Mouse (Mus musculus): ENCODE measurements around the gene Plxdc2. TPM values are rescaled to one million over a fixed set of nuclear protein-coding genes. Genes with fewer than 3 reads are reported as not detected.

The Plxdc2 gene
- polyA plus RNA-seq (2015; fragmentation: Nextera tagmentation; extraction: Ambion mirVana) = 19.3 and 20.3 TPM in 2 replicates

DNA sequence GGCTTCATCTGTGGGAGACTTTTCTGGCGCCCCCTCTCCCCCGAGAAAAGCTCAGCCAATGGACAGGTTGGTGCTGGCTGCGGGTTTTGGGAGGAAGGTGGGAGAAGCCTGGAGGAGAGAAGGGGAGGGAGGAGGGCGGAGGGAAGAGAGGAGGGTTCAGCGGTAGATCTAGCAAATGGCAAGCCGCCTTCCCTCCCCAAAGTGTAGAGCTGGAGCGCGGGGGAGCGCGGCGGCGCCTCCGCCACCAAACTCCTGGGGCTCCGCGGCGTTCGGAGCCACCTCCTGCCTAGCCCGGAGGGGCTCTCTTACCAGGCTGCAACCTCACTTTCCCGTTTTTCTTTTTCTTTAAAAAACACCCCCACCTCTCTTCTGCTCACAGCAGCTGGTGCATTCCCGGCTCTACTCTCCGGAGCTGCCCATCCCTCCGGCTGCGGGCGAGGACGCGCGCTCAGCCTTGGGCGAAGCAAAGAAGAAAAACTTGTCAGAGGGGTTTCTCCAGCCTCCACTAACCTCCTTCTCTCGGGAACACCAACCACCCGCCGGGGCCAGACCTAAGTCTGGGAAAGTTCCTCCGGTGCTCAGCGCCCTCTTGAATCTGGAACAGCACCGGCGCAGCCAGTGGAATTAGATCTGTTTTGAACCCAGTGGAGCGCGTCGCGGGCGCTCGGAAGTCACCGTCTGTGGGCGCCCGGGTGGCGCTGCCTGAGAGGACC, at the start of gene Plxdc2:
Plxdc2 (plus strand) TSS at position 199 of the 713 bp plus-strand sequence.
- H3K27ac ChIP-seq (replicated peaks) = peak within 1 kb of the TSS; percentile 61
- WGBS = under 1% methylated on average over 44 of the region's 45 CpGs

GRCm38 (mm10) chr2:16310387-16310786, 45.7 kb upstream of the Plxdc2 start:
- Histone ChIP-seq H3K9me3 (no peaks in the 10 kb centered on the region), H3K4me3 (no peak overlapping the region), H3K4me1 (no peaks in the 10 kb centered on the region), H3K27ac (replicated peaks) (no peak overlapping the region), H3K27me3 (replicated peaks) (no peaks in the 10 kb centered on the region), H3K4me2 (no peak overlapping the region), H3K36me3 (no peaks in the 10 kb centered on the region), H3K9ac (no peak overlapping the region)
- WGBS = 30% methylated on average over 2 of the region's 2 CpGs
- no peak for ATAC-seq (ENCODE audit: extremely low read depth, insufficient number of reproducible peaks, low FRiP score, low TSS enrichment)

More for the DNA sequence above, at the start of gene Plxdc2:
- Histone ChIP-seq H3K4me2 (peak within 1 kb of the TSS; percentile 91), H3K9me3 (no peaks in the 10 kb centered on the region), H3K9ac (peak within 1 kb of the TSS; percentile 83), H3K27me3 (replicated peaks) (no peaks in the 10 kb centered on the region; the same call in 1 of the 2 replicates), H3K4me1 (peaks cover 14% of the 10 kb centered on the region), H3K36me3 (no peaks in the 10 kb centered on the region), H3K4me3 (peak within 1 kb of the TSS; percentile 80)
- peak; percentile 73 for ATAC-seq (ENCODE audit: extremely low read depth, insufficient number of reproducible peaks, low FRiP score, low TSS enrichment)

- Histone ChIP-seq H3K9ac (no peak overlapping the region), H3K9me3 (peaks cover 3% of the 10 kb centered on the region; the same call in 1 of the 2 replicates), H3K27ac (replicated peaks) (no peak overlapping the region), H3K36me3 (no peaks in the 10 kb centered on the region), H3K27me3 (replicated peaks) (no peaks in the 10 kb centered on the region), H3K4me2 (no peak overlapping the region), H3K4me1 (no peaks in the 10 kb centered on the region), H3K4me3 (no peak overlapping the region)
- 46% methylated on average over 4 of the region's 4 CpGs for WGBS
- ATAC-seq (ENCODE audit: extremely low read depth, insufficient number of reproducible peaks, low FRiP score, low TSS enrichment) = no peak
Measured at GRCm38 (mm10) chr2:16312400-16313070, 43.6 kb upstream of the Plxdc2 start.

DNA sequence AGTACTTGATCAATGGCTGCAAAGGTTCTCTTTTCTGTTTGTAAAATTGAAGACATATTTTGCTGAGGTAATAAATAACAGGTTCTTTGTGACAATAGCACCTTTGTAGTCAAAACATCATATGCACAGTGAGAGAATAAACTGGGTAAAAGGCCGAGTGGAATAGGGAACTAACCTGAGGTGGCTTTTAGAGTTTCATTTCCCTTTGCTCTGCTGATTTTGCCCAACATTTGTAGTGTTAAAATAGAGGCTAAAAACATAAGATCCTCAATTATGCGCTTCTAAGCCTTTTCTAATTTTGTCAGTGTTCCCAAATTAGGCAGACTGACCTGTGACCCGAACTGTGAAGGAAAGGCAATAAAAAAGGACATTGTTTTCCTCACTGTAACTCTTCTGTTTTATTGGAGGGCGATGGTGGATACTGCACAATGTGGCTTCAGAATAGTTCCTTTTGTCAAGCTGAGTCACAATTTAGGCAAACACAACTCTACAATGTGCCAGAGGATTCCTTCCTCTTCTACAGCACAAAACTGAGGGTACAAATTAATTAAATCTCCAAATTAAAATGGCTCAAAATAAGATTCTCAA, 20.8 kb upstream of the Plxdc2 start:
- ATAC-seq (ENCODE audit: extremely low read depth, insufficient number of reproducible peaks, low FRiP score, low TSS enrichment) = no peak
- Histone ChIP-seq H3K36me3 (no peaks in the 10 kb centered on the region), H3K4me3 (no peak overlapping the region), H3K27ac (replicated peaks) (no peak overlapping the region), H3K27me3 (replicated peaks) (no peaks in the 10 kb centered on the region), H3K4me1 (no peaks in the 10 kb centered on the region), H3K9me3 (no peaks in the 10 kb centered on the region), H3K9ac (no peak overlapping the region), H3K4me2 (no peak overlapping the region)
- 62% methylated on average over 4 of the region's 4 CpGs for WGBS

DNA sequence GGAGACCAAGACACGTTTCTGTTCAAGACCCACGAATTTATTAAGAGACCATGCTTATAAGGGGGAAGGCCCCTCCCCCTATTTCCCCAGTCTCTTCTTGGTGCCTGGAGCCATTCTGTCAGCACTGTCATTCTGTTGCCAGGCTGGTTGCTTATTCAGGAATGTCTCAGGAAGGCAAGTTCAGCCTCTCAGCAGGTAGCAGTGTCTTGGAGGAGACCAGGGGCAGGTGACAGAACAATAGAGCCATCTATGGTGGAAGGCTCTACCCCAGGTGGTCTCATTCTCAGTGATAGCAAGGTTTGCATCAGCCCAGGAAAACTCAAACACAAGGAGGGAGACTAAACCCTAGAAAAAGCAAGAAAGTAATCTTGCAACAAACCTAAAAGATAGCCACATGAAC, 11.5 kb upstream of the Plxdc2 start:
- ATAC-seq (ENCODE audit: extremely low read depth, insufficient number of reproducible peaks, low FRiP score, low TSS enrichment) = no peak
- H3K36me3 ChIP-seq = no peaks in the 10 kb centered on the region

DNA sequence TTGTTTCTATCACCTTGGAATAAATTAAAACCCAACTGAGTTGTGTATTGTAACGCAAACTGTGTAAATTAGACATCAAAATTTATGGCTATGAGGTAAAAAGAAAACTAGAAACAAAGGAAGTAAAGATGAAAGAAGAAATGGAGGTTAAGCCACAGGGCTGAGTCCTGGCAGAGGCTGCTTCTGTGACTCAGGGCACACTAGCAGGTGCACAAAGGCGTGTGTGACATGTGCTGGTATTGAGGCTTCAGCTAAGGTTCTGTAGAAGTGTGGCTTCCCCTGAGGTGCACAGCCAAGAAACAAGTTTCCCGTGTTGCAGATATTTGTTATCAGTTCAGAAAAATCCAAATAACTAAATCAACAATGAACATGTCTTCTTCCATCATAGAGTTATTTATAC, 5.0 kb upstream of the Plxdc2 start:
- WGBS = 65% methylated on average over 3 of the region's 3 CpGs
- no peak overlapping the region for H3K27ac ChIP-seq (replicated peaks)

More for the DNA sequence above, 11.5 kb upstream of the Plxdc2 start:
- WGBS = 75% methylated on average over 2 of the region's 2 CpGs
- H3K4me2 ChIP-seq = no peak overlapping the region
- no peak overlapping the region for H3K4me3 ChIP-seq
- H3K9ac ChIP-seq = no peak overlapping the region
- H3K27ac ChIP-seq (replicated peaks) = no peak overlapping the region
- H3K9me3 ChIP-seq = no peaks in the 10 kb centered on the region
- H3K4me1 ChIP-seq = no peaks in the 10 kb centered on the region
- no peaks in the 10 kb centered on the region for H3K27me3 ChIP-seq (replicated peaks)

GRCm38 (mm10) chr2:16355611-16356105, 446 bp upstream of the Plxdc2 start:
- peak overlapping the region; percentile 91 for H3K4me2 ChIP-seq
- H3K36me3 ChIP-seq = no peaks in the 10 kb centered on the region
- no peaks in the 10 kb centered on the region for H3K9me3 ChIP-seq
- peaks cover 14% of the 10 kb centered on the region for H3K4me1 ChIP-seq
- H3K27ac ChIP-seq (replicated peaks) = peak overlapping the region; percentile 61
- under 1% methylated on average over 22 of the region's 22 CpGs for WGBS
- H3K27me3 ChIP-seq (replicated peaks) = no peaks in the 10 kb centered on the region; the same call in 1 of the 2 replicates
- ATAC-seq (ENCODE audit: extremely low read depth, insufficient number of reproducible peaks, low FRiP score, low TSS enrichment) = peak; percentile 5; the same call in 1 of the 2 replicates
- H3K9ac ChIP-seq = peak overlapping the region; percentile 83
- peak overlapping the region; percentile 80 for H3K4me3 ChIP-seq

More for the DNA sequence above, 5.0 kb upstream of the Plxdc2 start:
- ATAC-seq (ENCODE audit: extremely low read depth, insufficient number of reproducible peaks, low FRiP score, low TSS enrichment) = no peak
- Histone ChIP-seq H3K4me1 (no peaks in the 10 kb centered on the region), H3K36me3 (no peaks in the 10 kb centered on the region), H3K9me3 (no peaks in the 10 kb centered on the region), H3K9ac (no peak overlapping the region), H3K4me3 (no peak overlapping the region), H3K4me2 (no peak overlapping the region), H3K27me3 (replicated peaks) (no peaks in the 10 kb centered on the region)

- Histone ChIP-seq H3K27me3 (replicated peaks) (no peaks in the 10 kb centered on the region; the same call in 1 of the 2 replicates), H3K36me3 (no peaks in the 10 kb centered on the region), H3K9me3 (no peaks in the 10 kb centered on the region), H3K27ac (replicated peaks) (peak overlapping the region; percentile 61), H3K4me1 (peaks cover 19% of the 10 kb centered on the region), H3K9ac (peak overlapping the region; percentile 83), H3K4me3 (peak overlapping the region; percentile 80), H3K4me2 (peak overlapping the region; percentile 91)
- WGBS = 2% methylated on average over 33 of the region's 33 CpGs
- no peak for ATAC-seq (ENCODE audit: extremely low read depth, insufficient number of reproducible peaks, low FRiP score, low TSS enrichment)
Measured at GRCm38 (mm10) chr2:16356921-16357837, 1.1 kb downstream of the Plxdc2 start.

- peak overlapping the region; percentile 83 for H3K9ac ChIP-seq
- peaks cover 24% of the 10 kb centered on the region for H3K4me1 ChIP-seq
- no peak overlapping the region; the same call in 1 of the 2 replicates for H3K27ac ChIP-seq (replicated peaks)
- no peaks in the 10 kb centered on the region; the same call in 1 of the 2 replicates for H3K27me3 ChIP-seq (replicated peaks)
- 35% methylated on average over 1 of the region's 1 CpGs for WGBS
- peak overlapping the region; percentile 80 for H3K4me3 ChIP-seq
- no peak for ATAC-seq (ENCODE audit: extremely low read depth, insufficient number of reproducible peaks, low FRiP score, low TSS enrichment)
- H3K36me3 ChIP-seq = no peaks in the 10 kb centered on the region
- H3K4me2 ChIP-seq = peak overlapping the region; percentile 91
- H3K9me3 ChIP-seq = no peaks in the 10 kb centered on the region
Measured at GRCm38 (mm10) chr2:16357946-16358345, 1.8 kb downstream of the Plxdc2 start.

- Histone ChIP-seq H3K36me3 (no peaks in the 10 kb centered on the region), H3K4me1 (peaks cover 24% of the 10 kb centered on the region), H3K9me3 (no peaks in the 10 kb centered on the region), H3K27ac (replicated peaks) (no peak overlapping the region), H3K4me2 (peak overlapping the region; percentile 91), H3K9ac (no peak overlapping the region), H3K4me3 (peak overlapping the region; percentile 80), H3K27me3 (replicated peaks) (no peaks in the 10 kb centered on the region; the same call in 1 of the 2 replicates)
- 46% methylated on average over 3 of the region's 3 CpGs for WGBS
- ATAC-seq (ENCODE audit: extremely low read depth, insufficient number of reproducible peaks, low FRiP score, low TSS enrichment) = no peak
Measured at GRCm38 (mm10) chr2:16359341-16359928, 3.3 kb downstream of the Plxdc2 start.

Measured in heart, embryonic 13.5 days (tissue).